Mouse (Mus musculus) kidney, embryonic 14.5 days (tissue): ENCODE data around the gene Tprgl. TPM values are rescaled to one million over a fixed set of nuclear protein-coding genes. Genes with fewer than 3 reads are reported as not detected.
A peak's percentile ranks its signal among the peaks of the same experiment; 100 is the strongest.

Source experiments
- ATAC-seq: fragments of 200-750 bp; cut with Nextera tagmentation; 2 replicates; pipeline ENCODE4 v1.8.0; 2017; ENCODE audit warnings: moderate number of reproducible peaks, mild to moderate bottlenecking, moderate TSS enrichment, moderate library complexity; ENCODE audit not compliant: low FRiP score, low TSS enrichment
- H3K27ac ChIP-seq: fragments of 300-500 bp; sonication (generic); 2 replicates; pipeline ENCODE4 v1.5.1; 2014; ENCODE audit warnings: low read depth, mild to moderate bottlenecking, low read length, moderate library complexity, mixed read lengths
- H3K27me3 ChIP-seq: fragments of 300-500 bp; sonication (generic); 2 replicates; pipeline ENCODE4 v1.6.1; 2014; ENCODE audit warnings: mild to moderate bottlenecking, low read length; ENCODE audit not compliant: control insufficient read depth, insufficient read depth
- H3K36me3 ChIP-seq: fragments of 300-500 bp; sonication (generic); 2 replicates; pipeline ENCODE4 v1.6.1; 2014; ENCODE audit warnings: low read length, mixed read lengths; ENCODE audit not compliant: control insufficient read depth, insufficient read depth
- H3K4me1 ChIP-seq: fragments of 300-500 bp; sonication (generic); 2 replicates; pipeline ENCODE4 v1.6.1; 2014; ENCODE audit warnings: low read length, mixed read lengths; ENCODE audit not compliant: control insufficient read depth, insufficient read depth
- H3K4me2 ChIP-seq: fragments of 300-500 bp; sonication (generic); replicated peaks from 2 replicates; pipeline ENCODE4 v1.6.1; 2014; ENCODE audit warnings: low read depth, mild to moderate bottlenecking, low read length
- H3K4me3 ChIP-seq: fragments of 300-500 bp; sonication (generic); 2 replicates; pipeline ENCODE4 v1.5.1; 2014; ENCODE audit warnings: mild to moderate bottlenecking, low read length
- H3K9ac ChIP-seq: fragments of 300-500 bp; sonication (generic); 2 replicates; pipeline ENCODE4 v1.6.1; 2014; ENCODE audit warnings: low read depth, mild to moderate bottlenecking, low read length, moderate library complexity
- H3K9me3 ChIP-seq: fragments of 300-500 bp; sonication (generic); 2 replicates; pipeline ENCODE4 v1.6.1; 2016; ENCODE audit warnings: low read length; ENCODE audit not compliant: control insufficient read depth
- WGBS: fragments of 180-500 bp; shearing (Covaris S2); extraction: QIAGEN DNeasy Blood & Tissue Kit; methylation state at CpG from one replicate; pipeline ENCODE4 v1.1.7; 2014; 5-methylcytosine and 5-hydroxymethylcytosine counted together
- polyA plus RNA-seq: library from polyadenylated mRNA; unstranded; fragments of >200 nt; fragmentation: Nextera tagmentation; extraction: Ambion mirVana; gene quantifications from 2 replicates; pipeline ENCODE4 v1.2.1, GENCODE M21; 2014

The Tprgl gene
- polyA plus RNA-seq, 1 experiment from 2014 or later, result 124 TPM

- no peaks in the 10 kb centered on the region for H3K9me3 ChIP-seq
- no peak overlapping the region for H3K9ac ChIP-seq
- no peak overlapping the region for H3K4me3 ChIP-seq
- H3K27ac ChIP-seq, result no peak overlapping the region
- ATAC-seq, result no peak
- H3K4me2 ChIP-seq, result no peak overlapping the region
- no peaks in the 10 kb centered on the region for H3K4me1 ChIP-seq
- 51% methylated on average over 8 of the region's 8 CpGs for WGBS
- no peaks in the 10 kb centered on the region for H3K27me3 ChIP-seq
- H3K36me3 ChIP-seq, result no peaks in the 10 kb centered on the region
These were observed 28.5 kb upstream of the Tprgl start for GRCm38 (mm10) chr4:154188948-154189347.

- 47% methylated on average over 11 of the region's 11 CpGs for WGBS
- ATAC-seq, result no peak
- H3K9ac ChIP-seq, result no peak overlapping the region
These were observed 25.6 kb upstream of the Tprgl start for GRCm38 (mm10) chr4:154186002-154186537.

GRCm38 (mm10) chr4:154185001-154185400 is 24.5 kb upstream of the Tprgl start:
- H3K27ac ChIP-seq, result no peak overlapping the region
- no peak overlapping the region for H3K9ac ChIP-seq
- H3K4me2 ChIP-seq, result no peak overlapping the region
- no peak for ATAC-seq
- H3K36me3 ChIP-seq, result no peaks in the 10 kb centered on the region
- H3K27me3 ChIP-seq, result no peaks in the 10 kb centered on the region
- no peak overlapping the region for H3K4me3 ChIP-seq
- no peaks in the 10 kb centered on the region for H3K9me3 ChIP-seq
- no peaks in the 10 kb centered on the region for H3K4me1 ChIP-seq
- WGBS, result 74% methylated on average over 5 of the region's 5 CpGs

More at GRCm38 (mm10) chr4:154186002-154186537, 25.6 kb upstream of the Tprgl start:
- no peaks in the 10 kb centered on the region for H3K9me3 ChIP-seq
- no peak overlapping the region for H3K4me3 ChIP-seq
- no peak overlapping the region for H3K27ac ChIP-seq
- H3K4me2 ChIP-seq, result no peak overlapping the region
- no peaks in the 10 kb centered on the region for H3K36me3 ChIP-seq
- no peaks in the 10 kb centered on the region for H3K4me1 ChIP-seq
- no peaks in the 10 kb centered on the region for H3K27me3 ChIP-seq

DNA sequence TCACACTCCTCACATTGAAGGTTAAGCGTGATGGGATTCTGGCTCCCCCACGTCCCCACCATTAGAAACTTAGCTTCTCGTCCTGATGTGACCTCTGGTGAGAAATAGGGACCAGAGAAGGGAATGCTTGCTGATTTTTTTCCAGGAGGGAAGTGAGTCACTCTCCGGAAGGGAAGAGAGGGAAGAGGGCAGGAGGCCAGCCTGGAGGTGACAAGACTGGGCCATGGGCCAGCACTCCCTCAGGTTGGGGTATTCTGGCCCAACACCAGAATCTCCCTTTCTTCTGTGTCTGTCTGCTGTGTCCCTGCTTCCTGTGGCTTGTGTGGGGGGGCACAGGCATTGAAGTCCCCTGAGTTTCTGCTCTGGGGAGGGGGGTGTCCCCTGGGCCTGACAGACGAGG is 23.1 kb upstream of the Tprgl start:
- 57% methylated on average over 5 of the region's 5 CpGs for WGBS
- ATAC-seq, result no peak
- Histone ChIP-seq H3K4me1 (no peaks in the 10 kb centered on the region), H3K9ac (no peak overlapping the region), H3K9me3 (no peaks in the 10 kb centered on the region), H3K27ac (no peak overlapping the region), H3K36me3 (no peaks in the 10 kb centered on the region), H3K4me3 (no peak overlapping the region), H3K27me3 (no peaks in the 10 kb centered on the region), H3K4me2 (no peak overlapping the region)

- H3K9ac ChIP-seq, result no peak overlapping the region
- 49% methylated on average over 7 of the region's 7 CpGs for WGBS
- no peak overlapping the region for H3K4me2 ChIP-seq
These were observed 20.5 kb upstream of the Tprgl start for GRCm38 (mm10) chr4:154181001-154181400.

GRCm38 (mm10) chr4:154177257-154177656 is 16.8 kb upstream of the Tprgl start:
- no peaks in the 10 kb centered on the region for H3K9me3 ChIP-seq
- H3K27ac ChIP-seq, result no peak overlapping the region
- WGBS, result 60% methylated on average over 8 of the region's 8 CpGs
- no peak overlapping the region for H3K4me2 ChIP-seq
- no peaks in the 10 kb centered on the region for H3K4me1 ChIP-seq
- no peak overlapping the region for H3K4me3 ChIP-seq
- peaks cover 5% of the 10 kb centered on the region; the same call in 1 of the 2 replicates for H3K27me3 ChIP-seq
- ATAC-seq, result no peak
- H3K9ac ChIP-seq, result no peak overlapping the region
- H3K36me3 ChIP-seq, result no peaks in the 10 kb centered on the region

More at GRCm38 (mm10) chr4:154181001-154181400, 20.5 kb upstream of the Tprgl start:
- no peak overlapping the region for H3K4me3 ChIP-seq
- no peaks in the 10 kb centered on the region for H3K9me3 ChIP-seq
- no peaks in the 10 kb centered on the region for H3K27me3 ChIP-seq
- no peak for ATAC-seq
- H3K36me3 ChIP-seq, result no peaks in the 10 kb centered on the region
- no peak overlapping the region for H3K27ac ChIP-seq
- no peaks in the 10 kb centered on the region for H3K4me1 ChIP-seq

DNA sequence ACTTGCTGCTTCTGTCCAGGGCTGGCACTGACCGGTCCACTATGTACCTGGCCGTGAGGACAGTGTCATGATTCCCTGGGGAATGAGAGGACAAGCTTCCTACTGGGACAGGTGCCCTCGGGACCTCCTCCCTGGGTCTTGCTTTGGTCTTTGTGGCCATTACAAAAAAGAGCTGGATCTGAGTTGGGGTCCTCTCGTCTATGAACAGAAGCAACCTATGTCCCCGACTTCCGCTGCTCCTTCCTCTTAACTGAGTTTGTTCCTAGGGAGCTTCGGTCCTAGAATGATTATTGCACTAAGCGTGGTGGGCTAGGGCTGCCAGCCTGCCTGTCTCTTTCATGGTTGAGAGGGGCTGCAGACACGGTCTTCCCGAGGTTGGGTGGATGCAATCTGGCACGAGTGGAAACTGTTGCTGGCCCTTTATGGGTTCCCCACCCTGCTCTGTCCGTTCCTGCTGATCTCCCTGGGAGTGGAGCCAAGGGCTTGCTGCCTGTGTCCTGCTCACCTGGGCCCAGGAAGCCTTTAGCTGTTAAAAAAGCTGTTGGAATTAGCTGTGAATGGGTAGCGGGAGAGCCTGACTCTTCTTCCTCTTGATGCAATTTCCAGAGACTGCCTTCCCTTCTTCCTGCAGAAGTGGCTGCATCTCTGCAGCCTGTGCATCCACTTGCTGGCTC is 11.6 kb upstream of the Tprgl start:
- 38% methylated on average over 13 of the region's 13 CpGs for WGBS
- Histone ChIP-seq H3K9me3 (no peaks in the 10 kb centered on the region), H3K4me1 (peaks cover 10% of the 10 kb centered on the region; the same call in 1 of the 2 replicates), H3K9ac (no peak overlapping the region), H3K36me3 (no peaks in the 10 kb centered on the region), H3K4me2 (peak overlapping the region; percentile 97), H3K27me3 (peaks cover 34% of the 10 kb centered on the region), H3K27ac (no peak overlapping the region), H3K4me3 (peak overlapping the region; percentile 57)
- no peak for ATAC-seq

- H3K4me3 ChIP-seq, result peak overlapping the region; percentile 57
- H3K4me2 ChIP-seq, result peak overlapping the region; percentile 97
- under 1% methylated on average over 37 of the region's 37 CpGs for WGBS
- ATAC-seq, result peak; percentile 23; the same call in 1 of the 2 replicates
- peaks cover 34% of the 10 kb centered on the region for H3K27me3 ChIP-seq
- H3K4me1 ChIP-seq, result peaks cover 10% of the 10 kb centered on the region; the same call in 1 of the 2 replicates
- H3K36me3 ChIP-seq, result no peaks in the 10 kb centered on the region
- H3K9me3 ChIP-seq, result no peaks in the 10 kb centered on the region
- peak overlapping the region; percentile 51 for H3K9ac ChIP-seq
- no peak overlapping the region for H3K27ac ChIP-seq
These were observed 10.9 kb upstream of the Tprgl start for GRCm38 (mm10) chr4:154171151-154171930.
